Mouse (Mus musculus): ENCODE data around the gene Cisd3.

- TF ChIP-seq ZNF384 (IDR thresholded peaks at IDR 0.05; ENCODE audit: low read depth, low read length) = no peak
- no peak for TF ChIP-seq MAFK (IDR thresholded peaks at IDR 0.05; ENCODE audit: insufficient read depth, low read depth, low read length)
These were observed 10.2 kb downstream of the Cisd3 start for GRCm38 (mm10) chr11:97695712-97696401.

Measured in ES-E14 (cell line).